Mouse (Mus musculus) c-Kit-negative CD71-positive TER-119-positive erythroid progenitor cells, embryonic 14.5 days (primary cell): ENCODE results near the gene C2cd4d.

Source experiments
- DNase-seq: peaks from one replicate; pipeline ENCODE4 v3.0.0-alpha.2; 2013; ENCODE audit warnings: low read depth, low spot score

The C2cd4d gene

GRCm38 (mm10) chr3:94375861-94376260 lies 13.6 kb downstream of the C2cd4d start:
- no peak for DNase-seq

GRCm38 (mm10) chr3:94377028-94377923 lies 15.0 kb downstream of the C2cd4d start:
- no peak for DNase-seq

- no peak for DNase-seq
These were observed 17.7 kb downstream of the C2cd4d start for GRCm38 (mm10) chr3:94379831-94380510.

GRCm38 (mm10) chr3:94382308-94382707 lies 20.1 kb downstream of the C2cd4d start:
- DNase-seq, result no peak

GRCm38 (mm10) chr3:94383476-94383875 lies 21.2 kb downstream of the C2cd4d start:
- DNase-seq, result no peak

GRCm38 (mm10) chr3:94386671-94387070 lies 24.4 kb downstream of the C2cd4d start:
- DNase-seq, result no peak

- no peak for DNase-seq
These were observed 25.2 kb downstream of the C2cd4d start for GRCm38 (mm10) chr3:94387391-94387790.

GRCm38 (mm10) chr3:94388047-94388446 lies 25.8 kb downstream of the C2cd4d start:
- DNase-seq, result no peak

GRCm38 (mm10) chr3:94389420-94389819 lies 27.2 kb downstream of the C2cd4d start:
- DNase-seq, result no peak

- DNase-seq, result no peak
These were observed 28.8 kb downstream of the C2cd4d start for GRCm38 (mm10) chr3:94391001-94391400.

- DNase-seq, result no peak
These were observed 29.9 kb downstream of the C2cd4d start for GRCm38 (mm10) chr3:94392128-94392527.

GRCm38 (mm10) chr3:94393049-94393448 lies 30.8 kb downstream of the C2cd4d start:
- no peak for DNase-seq

GRCm38 (mm10) chr3:94396336-94396735 lies 34.1 kb downstream of the C2cd4d start:
- no peak for DNase-seq

- DNase-seq, result no peak
These were observed 34.6 kb downstream of the C2cd4d start for GRCm38 (mm10) chr3:94396851-94397250.

- DNase-seq, result no peak
These were observed 36.0 kb downstream of the C2cd4d start, which contains the start of gene Lingo4 for GRCm38 (mm10) chr3:94398217-94398616. Gene Lingo4 (plus strand): TSS chr3:94398517.

GRCm38 (mm10) chr3:94398943-94399481 lies 36.8 kb downstream of the C2cd4d start:
- no peak for DNase-seq

- no peak for DNase-seq
These were observed 37.5 kb downstream of the C2cd4d start for GRCm38 (mm10) chr3:94399663-94400310.

GRCm38 (mm10) chr3:94402451-94402850 lies 40.2 kb downstream of the C2cd4d start:
- DNase-seq, result no peak

- no peak for DNase-seq
These were observed 42.3 kb downstream of the C2cd4d start for GRCm38 (mm10) chr3:94404366-94405054.

GRCm38 (mm10) chr3:94405561-94405960 lies 43.3 kb downstream of the C2cd4d start:
- no peak for DNase-seq

GRCm38 (mm10) chr3:94412530-94412929 lies 50.3 kb downstream of the C2cd4d start:
- DNase-seq, result no peak
